Mouse (Mus musculus) lung, embryonic 15.5 days (tissue): ENCODE results near the gene Tsks. TPM values are rescaled to one million over a fixed set of nuclear protein-coding genes. Genes with fewer than 3 reads are reported as not detected.
A peak's percentile ranks its signal among the peaks of the same experiment; 100 is the strongest.

Source experiments
- ATAC-seq: fragments of 200-750 bp; cut with Nextera tagmentation; 2 replicates; pipeline ENCODE4 v1.8.0; 2017; ENCODE audit warnings: moderate number of reproducible peaks, borderline replicate concordance; ENCODE audit not compliant: low FRiP score, low TSS enrichment; ENCODE audit errors: extremely low read depth
- H3K27ac ChIP-seq: fragments of 300-500 bp; sonication (generic); 2 replicates; pipeline ENCODE4 v1.5.1; 2015; ENCODE audit warnings: moderate library complexity, mild to moderate bottlenecking, inconsistent platforms
- H3K27me3 ChIP-seq: fragments of 300-500 bp; sonication (generic); 2 replicates; pipeline ENCODE4 v1.6.1; 2015; ENCODE audit warnings: inconsistent platforms
- H3K36me3 ChIP-seq: fragments of 300-500 bp; sonication (generic); 2 replicates; pipeline ENCODE4 v1.6.1; 2015; ENCODE audit warnings: inconsistent platforms
- H3K4me1 ChIP-seq: fragments of 300-500 bp; sonication (generic); 2 replicates; pipeline ENCODE4 v1.6.1; 2015; ENCODE audit warnings: inconsistent platforms
- H3K4me2 ChIP-seq: fragments of 300-500 bp; sonication (generic); 2 replicates; pipeline ENCODE4 v1.6.1; 2015; ENCODE audit warnings: inconsistent platforms, mild to moderate bottlenecking, moderate library complexity
- H3K4me3 ChIP-seq: fragments of 300-500 bp; sonication (generic); 2 replicates; pipeline ENCODE4 v1.5.1; 2015; ENCODE audit warnings: mild to moderate bottlenecking, inconsistent platforms
- H3K9ac ChIP-seq: fragments of 300-500 bp; sonication (generic); 2 replicates; pipeline ENCODE4 v1.6.1; 2015; ENCODE audit warnings: inconsistent platforms
- H3K9me3 ChIP-seq: fragments of 300-500 bp; sonication (generic); 2 replicates; pipeline ENCODE4 v1.6.1; 2016; ENCODE audit warnings: inconsistent platforms
- WGBS: fragments of 180-500 bp; shearing (Covaris S2); methylation state at CpG from one replicate; pipeline ENCODE4 v1.1.7; 2015; 5-methylcytosine and 5-hydroxymethylcytosine counted together
- polyA plus RNA-seq: library from polyadenylated mRNA; unstranded; fragments of >200 nt; fragmentation: Nextera tagmentation; extraction: Ambion mirVana; gene quantifications from 2 replicates; pipeline ENCODE4 v1.2.1, GENCODE M21; 2015

The Tsks gene
- polyA plus RNA-seq, 1 experiment from 2014 or later = 0.15 TPM

DNA sequence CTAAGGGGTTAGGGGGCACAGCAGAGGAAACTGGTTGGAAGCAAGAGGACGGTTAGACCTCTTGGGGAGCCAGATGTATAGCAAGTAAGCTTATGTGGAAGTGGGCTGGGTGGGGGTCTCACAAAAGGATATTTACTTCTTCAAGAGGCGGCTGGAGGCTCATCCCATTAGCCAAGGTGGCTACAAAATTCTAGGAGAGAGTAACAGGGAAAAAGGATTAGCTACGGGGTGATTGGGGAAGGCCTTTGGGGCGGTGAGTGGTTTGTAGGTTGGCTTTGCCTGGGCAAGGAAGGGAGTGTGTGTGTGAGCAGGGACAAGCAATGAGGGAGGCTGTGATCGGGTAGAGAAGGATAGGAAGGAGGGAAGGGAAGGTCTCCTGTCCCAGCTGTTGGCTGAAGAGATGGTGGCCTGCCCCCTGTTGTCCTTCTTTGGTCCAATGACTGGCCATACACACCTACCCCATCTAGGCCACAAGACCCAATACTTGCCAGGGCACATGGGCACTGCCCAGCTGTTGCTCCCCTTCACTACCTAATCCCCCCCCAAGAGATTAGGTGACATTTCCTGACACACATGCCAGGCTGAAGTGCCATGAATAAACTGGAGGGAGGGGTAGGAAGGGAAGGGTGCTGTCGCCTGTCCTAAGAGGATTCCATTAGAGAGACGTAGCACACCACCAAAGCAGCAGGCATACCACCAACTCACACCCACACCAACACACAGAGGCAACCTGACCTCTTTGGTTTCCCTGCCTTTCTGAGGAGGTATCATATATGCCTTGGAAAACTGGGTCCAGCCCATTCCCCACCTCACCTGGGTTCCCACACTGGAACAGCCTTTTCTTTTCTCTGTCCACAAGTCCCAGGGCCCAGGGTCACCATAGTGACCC lies 41.2 kb downstream of the Tsks start:
- H3K4me1 ChIP-seq = peaks cover 36% of the 10 kb centered on the region
- 63% methylated on average over 7 of the region's 7 CpGs for WGBS
- ATAC-seq = no peak
- H3K4me3 ChIP-seq = peak overlapping the region; percentile 84
- H3K36me3 ChIP-seq = peaks cover 32% of the 10 kb centered on the region
- H3K27me3 ChIP-seq = no peaks in the 10 kb centered on the region
- no peaks in the 10 kb centered on the region for H3K9me3 ChIP-seq
- H3K27ac ChIP-seq = no peak overlapping the region
- peak overlapping the region; percentile 77 for H3K4me2 ChIP-seq
- H3K9ac ChIP-seq = no peak overlapping the region

DNA sequence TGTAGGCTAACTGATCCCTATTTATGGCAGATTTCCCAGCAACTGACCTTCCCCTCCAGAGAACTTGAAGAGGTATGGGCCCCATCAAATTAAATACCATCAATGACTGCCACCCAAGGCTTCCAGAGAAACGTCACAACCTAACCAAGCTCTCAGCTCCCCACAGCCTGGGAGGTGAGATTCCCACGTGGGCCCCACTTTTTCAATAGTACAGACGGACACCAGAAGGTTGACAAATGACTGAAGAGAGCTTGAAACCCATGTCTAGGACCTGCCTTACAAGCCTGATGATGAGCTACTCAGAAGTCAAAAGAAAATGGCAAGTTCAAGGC lies 41.8 kb downstream of the Tsks start:
- Histone ChIP-seq H3K4me3 (peak overlapping the region; percentile 84), H3K36me3 (peaks cover 28% of the 10 kb centered on the region), H3K4me2 (peak overlapping the region; percentile 77), H3K27ac (peak overlapping the region; percentile 95), H3K9me3 (no peaks in the 10 kb centered on the region), H3K4me1 (peaks cover 37% of the 10 kb centered on the region), H3K27me3 (no peaks in the 10 kb centered on the region), H3K9ac (no peak overlapping the region)
- no peak for ATAC-seq
- 23% methylated on average over 3 of the region's 3 CpGs for WGBS

DNA sequence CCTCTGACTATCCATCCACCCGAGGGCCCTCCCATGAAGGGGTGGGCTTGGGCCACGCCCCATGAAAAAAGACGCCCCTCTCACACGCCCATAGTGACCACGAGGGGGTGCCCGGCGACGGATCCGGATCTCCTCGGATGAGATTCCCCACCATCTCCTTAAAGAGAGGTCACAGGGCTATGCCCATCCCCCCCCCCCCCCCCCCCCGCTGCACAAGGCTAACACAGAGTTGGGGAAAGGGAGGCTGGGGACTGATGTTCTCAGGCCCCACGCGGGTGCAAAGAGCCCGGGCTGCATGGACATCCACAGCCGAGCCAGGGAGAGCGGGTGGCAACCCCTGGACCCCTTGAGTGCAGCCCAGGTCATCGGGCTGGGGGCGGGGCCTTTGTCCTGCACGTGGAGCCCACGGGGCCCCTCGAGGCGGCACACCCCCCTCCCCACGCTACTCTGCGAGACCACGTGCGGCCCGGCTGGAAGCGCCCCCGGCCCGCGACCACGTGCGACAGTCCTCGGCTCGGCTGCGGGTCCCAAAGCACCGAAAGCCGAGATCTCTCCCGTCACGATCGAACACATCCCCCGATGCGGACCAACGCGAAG lies 42.7 kb downstream of the Tsks start:
- Histone ChIP-seq H3K4me3 (peak overlapping the region; percentile 84), H3K27me3 (no peaks in the 10 kb centered on the region), H3K9me3 (no peaks in the 10 kb centered on the region), H3K36me3 (peaks cover 22% of the 10 kb centered on the region), H3K27ac (peak overlapping the region; percentile 95), H3K4me2 (peak overlapping the region; percentile 77), H3K4me1 (peaks cover 37% of the 10 kb centered on the region), H3K9ac (peak overlapping the region; percentile 97)
- 2% methylated on average over 42 of the region's 45 CpGs for WGBS
- peak; percentile 19 for ATAC-seq

DNA sequence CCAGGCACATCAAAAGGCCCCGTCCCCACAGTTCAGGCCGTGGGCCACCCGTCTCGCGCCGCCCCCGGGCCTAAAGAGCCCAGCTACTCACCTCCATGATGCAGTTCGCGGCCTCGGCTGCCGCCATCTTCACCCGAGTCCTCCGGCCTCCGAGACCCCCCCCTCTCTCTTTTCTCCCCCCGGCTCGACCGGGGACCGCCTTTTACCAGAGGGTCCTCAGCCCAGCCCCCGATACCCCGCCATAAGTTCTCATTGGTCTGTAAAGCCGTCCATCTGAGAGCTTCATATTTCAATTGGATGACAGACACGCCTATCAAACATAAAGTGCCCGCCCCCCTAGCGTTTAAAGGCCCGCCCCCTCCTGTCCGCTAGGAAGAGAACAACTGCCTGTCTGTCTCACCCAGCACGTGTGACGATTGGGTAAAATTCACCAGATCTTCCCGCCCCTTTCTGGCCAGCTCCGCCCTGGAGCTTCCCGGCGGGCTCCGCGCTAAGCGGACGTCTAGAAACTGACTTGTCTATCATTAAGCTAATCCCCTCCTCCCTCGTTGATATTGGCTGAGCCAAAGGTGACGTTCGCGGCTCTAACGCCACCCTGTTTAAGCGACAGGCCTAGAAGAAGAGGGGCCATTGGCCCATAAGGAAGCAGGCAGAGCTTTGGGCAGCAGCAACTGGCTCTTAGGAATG lies 43.3 kb downstream of the Tsks start, which contains the start of gene Prmt1:
TSS of gene Prmt1 (minus strand) at position 377 of the 687 bp plus-strand sequence.
- Histone ChIP-seq H3K9me3 (no peaks in the 10 kb centered on the region), H3K4me3 (peak within 1 kb of the TSS; percentile 84), H3K36me3 (peaks cover 22% of the 10 kb centered on the region), H3K27me3 (no peaks in the 10 kb centered on the region), H3K9ac (peak within 1 kb of the TSS; percentile 97), H3K4me2 (peak within 1 kb of the TSS; percentile 77), H3K27ac (peak within 1 kb of the TSS; percentile 95), H3K4me1 (peaks cover 37% of the 10 kb centered on the region)
- ATAC-seq = peak; percentile 97
- under 1% methylated on average over 42 of the region's 42 CpGs for WGBS

DNA sequence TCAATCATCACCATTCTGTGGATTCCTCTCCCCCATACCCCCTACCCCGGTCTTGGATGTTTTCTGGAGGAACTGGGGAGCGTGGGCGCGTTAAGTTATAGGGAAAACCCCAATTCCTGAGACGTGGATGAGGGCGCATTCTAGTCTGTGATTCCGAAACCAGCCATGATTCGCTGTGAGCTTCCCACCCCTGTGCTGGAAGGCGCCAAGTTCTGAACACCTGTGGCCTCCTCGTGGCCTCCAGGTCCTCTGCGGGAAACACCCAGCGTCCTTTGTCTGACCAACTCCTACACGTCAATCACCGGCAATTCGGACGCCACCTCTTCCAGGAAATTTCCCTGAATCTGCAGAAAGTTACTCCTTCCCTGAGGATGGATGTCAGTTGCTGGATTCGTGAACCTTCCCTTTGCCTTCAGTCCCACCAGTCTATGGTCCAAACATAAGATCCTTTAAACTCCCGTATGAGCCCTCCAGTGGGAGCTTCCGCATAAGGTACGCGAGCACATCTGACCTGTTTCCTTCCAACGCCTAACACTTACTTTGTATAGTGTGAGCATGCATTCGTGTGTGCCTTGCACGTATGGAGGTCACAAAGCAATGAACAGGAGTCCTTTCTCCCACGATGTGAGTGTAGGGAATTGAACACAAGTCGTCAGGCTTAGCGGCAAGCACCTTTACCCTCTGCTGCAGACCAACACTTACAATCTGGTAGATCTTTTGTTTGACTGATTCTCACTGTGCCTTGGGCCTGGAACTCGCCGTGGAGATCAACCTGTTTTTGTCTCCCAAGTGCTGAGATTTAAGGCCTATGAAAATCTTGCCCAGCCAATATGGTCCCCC lies 44.1 kb downstream of the Tsks start:
- Histone ChIP-seq H3K9ac (peak overlapping the region; percentile 76), H3K36me3 (peaks cover 21% of the 10 kb centered on the region), H3K27ac (peak overlapping the region; percentile 93), H3K27me3 (no peaks in the 10 kb centered on the region), H3K9me3 (no peaks in the 10 kb centered on the region), H3K4me3 (peak overlapping the region; percentile 84), H3K4me1 (peaks cover 37% of the 10 kb centered on the region), H3K4me2 (peak overlapping the region; percentile 62)
- WGBS = under 1% methylated on average over 29 of the region's 29 CpGs
- ATAC-seq = peak; percentile 9; the same call in 1 of the 2 replicates

DNA sequence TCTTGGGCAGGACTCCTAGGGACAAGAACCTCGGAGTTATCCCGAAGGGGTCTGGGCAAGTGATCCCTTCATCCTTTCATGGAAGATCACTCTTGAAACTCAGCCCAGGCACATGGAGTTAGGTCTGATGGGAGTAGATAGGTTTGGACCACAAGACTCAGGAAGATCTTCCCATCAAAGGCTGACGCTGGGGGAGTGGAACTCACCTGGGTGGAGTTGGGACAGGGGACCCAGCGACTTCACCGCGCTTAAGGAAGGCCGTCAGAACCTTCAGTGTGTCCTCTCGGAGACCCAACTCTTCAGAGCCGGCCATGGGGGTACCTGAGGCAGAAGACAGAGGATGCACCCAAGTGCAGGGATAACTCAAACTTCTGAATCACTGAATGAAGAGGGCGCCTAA lies 53.7 kb downstream of the Tsks start:
- Histone ChIP-seq H3K4me3 (peak overlapping the region; percentile 66), H3K9me3 (no peaks in the 10 kb centered on the region), H3K9ac (peak overlapping the region; percentile 72), H3K4me2 (peak overlapping the region; percentile 92), H3K4me1 (peaks cover 33% of the 10 kb centered on the region), H3K36me3 (peaks cover 61% of the 10 kb centered on the region), H3K27me3 (no peaks in the 10 kb centered on the region), H3K27ac (peak overlapping the region; percentile 82)
- WGBS = 10% methylated on average over 10 of the region's 10 CpGs
- ATAC-seq = no peak

DNA sequence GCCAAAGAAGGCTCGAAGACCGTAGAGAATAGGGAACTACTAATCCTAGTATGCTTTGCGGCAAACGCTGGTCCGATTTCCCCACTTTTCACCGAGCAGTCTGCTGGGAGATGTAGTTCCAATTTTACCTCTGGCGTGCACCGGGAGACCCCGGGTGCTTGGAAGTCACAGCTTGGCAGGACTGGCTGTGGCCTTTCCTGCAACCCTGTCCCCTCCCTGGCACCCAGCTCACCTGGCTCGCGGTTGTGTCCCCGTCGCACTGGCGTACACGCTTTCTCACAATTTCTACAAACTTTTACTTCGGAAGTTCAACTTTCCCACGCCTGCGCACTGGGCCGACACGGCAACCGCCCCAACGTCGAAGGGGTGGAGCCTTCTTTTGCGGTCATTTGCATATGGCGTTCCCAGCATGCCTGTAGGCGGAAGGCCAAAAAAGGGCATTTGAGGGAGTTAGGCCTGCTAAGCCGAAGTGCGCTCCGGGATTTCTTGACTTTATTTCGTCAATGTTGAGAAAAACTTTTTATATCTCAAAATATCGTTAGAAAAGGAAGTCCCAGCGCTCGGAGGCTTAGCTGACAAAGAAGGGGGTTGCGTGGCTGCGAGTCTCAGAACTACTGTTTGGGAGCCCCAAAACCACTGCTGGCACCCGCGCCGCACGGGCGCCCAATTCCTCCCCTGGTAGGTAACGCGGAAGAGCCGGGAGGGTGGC lies 54.4 kb downstream of the Tsks start, which contains the start of gene Irf3:
TSS of gene Irf3 (plus strand) at position 418 of the 709 bp plus-strand sequence.
- peak; percentile 92 for ATAC-seq
- peak within 1 kb of the TSS; percentile 72 for H3K9ac ChIP-seq
- H3K9me3 ChIP-seq = no peaks in the 10 kb centered on the region
- H3K36me3 ChIP-seq = peaks cover 63% of the 10 kb centered on the region
- H3K4me1 ChIP-seq = peaks cover 33% of the 10 kb centered on the region
- no peaks in the 10 kb centered on the region for H3K27me3 ChIP-seq
- H3K27ac ChIP-seq = peak within 1 kb of the TSS; percentile 88
- under 1% methylated on average over 43 of the region's 43 CpGs for WGBS
- H3K4me3 ChIP-seq = peak within 1 kb of the TSS; percentile 66
- H3K4me2 ChIP-seq = peak within 1 kb of the TSS; percentile 92

DNA sequence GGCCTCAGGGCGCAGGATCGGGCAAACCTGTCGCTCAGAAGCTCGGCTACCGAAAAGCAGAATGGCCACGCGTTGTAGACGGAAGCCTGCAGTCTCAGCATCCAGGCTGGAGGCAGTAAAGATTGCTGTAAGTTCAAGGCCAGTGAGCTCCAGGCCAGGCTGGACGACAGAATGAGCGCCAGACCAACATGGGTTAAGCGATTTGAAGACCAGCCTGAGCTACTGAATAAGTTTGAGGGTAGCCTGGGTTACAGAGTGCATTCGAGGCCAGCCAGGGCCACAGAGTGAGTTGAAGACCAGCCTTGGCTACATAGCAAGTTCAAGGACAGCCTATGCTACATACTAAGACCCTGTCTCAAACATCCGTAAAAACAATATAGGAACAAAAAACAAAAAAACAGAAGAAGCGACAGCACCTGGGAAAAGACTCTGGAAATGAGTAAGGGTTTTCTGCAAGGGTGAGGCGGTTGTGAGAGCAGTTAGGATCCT lies 55.0 kb downstream of the Tsks start:
- Histone ChIP-seq H3K36me3 (peaks cover 63% of the 10 kb centered on the region), H3K9ac (peak overlapping the region; percentile 71), H3K9me3 (no peaks in the 10 kb centered on the region), H3K4me1 (peaks cover 33% of the 10 kb centered on the region), H3K27ac (peak overlapping the region; percentile 88), H3K4me3 (peak overlapping the region; percentile 66), H3K4me2 (peak overlapping the region; percentile 92), H3K27me3 (no peaks in the 10 kb centered on the region)
- WGBS = 2% methylated on average over 15 of the region's 15 CpGs
- peak; percentile 0; the same call in 1 of the 2 replicates for ATAC-seq

DNA sequence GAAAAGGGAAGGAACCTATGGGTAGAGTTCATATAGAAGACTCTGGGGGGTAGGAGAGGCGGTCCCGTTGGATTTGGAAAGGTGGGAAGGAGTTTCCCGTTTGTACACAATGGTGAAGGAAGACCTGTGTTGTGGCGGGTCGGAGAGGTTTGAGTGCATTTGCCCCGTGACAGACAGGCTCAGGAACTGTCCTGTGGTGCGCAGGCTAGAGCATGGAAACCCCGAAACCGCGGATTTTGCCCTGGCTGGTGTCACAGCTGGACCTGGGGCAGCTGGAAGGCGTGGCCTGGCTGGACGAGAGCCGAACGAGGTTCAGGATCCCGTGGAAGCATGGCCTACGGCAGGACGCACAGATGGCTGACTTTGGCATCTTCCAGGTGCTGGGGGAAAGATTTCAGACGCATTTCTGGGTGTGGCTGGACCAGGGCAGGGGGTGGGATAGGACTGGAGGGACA lies 55.5 kb downstream of the Tsks start, which contains the start of gene Bcl2l12:
TSS of gene Bcl2l12 (minus strand) at position 212 of the 455 bp plus-strand sequence.
- H3K36me3 ChIP-seq = peaks cover 64% of the 10 kb centered on the region
- WGBS = 2% methylated on average over 18 of the region's 18 CpGs
- no peaks in the 10 kb centered on the region for H3K27me3 ChIP-seq
- peak within 1 kb of the TSS; percentile 88 for H3K27ac ChIP-seq
- H3K4me1 ChIP-seq = peaks cover 33% of the 10 kb centered on the region
- H3K4me2 ChIP-seq = peak within 1 kb of the TSS; percentile 92
- H3K4me3 ChIP-seq = peak within 1 kb of the TSS; percentile 66
- H3K9me3 ChIP-seq = no peaks in the 10 kb centered on the region
- no peak for ATAC-seq
- H3K9ac ChIP-seq = peak within 1 kb of the TSS; percentile 71

DNA sequence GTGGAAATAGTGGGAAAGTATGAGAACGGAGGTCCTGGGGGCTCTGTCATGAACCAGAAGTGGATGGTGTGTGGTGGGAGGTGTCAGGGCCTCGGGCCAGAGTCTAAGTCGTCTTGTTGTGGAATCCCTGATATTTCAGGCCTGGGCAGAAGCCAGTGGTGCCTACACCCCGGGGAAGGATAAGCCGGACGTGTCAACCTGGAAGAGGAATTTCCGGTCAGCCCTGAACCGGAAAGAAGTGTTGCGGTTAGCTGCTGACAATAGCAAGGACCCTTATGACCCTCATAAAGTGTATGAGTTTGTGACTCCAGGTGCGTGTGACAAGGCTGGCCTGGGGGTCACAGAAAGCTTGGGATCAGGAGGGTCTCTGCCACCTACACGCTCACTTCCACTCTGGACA lies 56.7 kb downstream of the Tsks start:
- H3K9ac ChIP-seq = 0 out of 2 replicates have a peak overlapping the region, but pooled peaks have one; percentile 3
- H3K27ac ChIP-seq = 0 out of 2 replicates have a peak overlapping the region, but pooled peaks have one; percentile 29
- peak overlapping the region; percentile 92 for H3K4me2 ChIP-seq
- WGBS = 56% methylated on average over 11 of the region's 11 CpGs
- H3K27me3 ChIP-seq = no peaks in the 10 kb centered on the region
- peak overlapping the region; percentile 9; the same call in 1 of the 2 replicates for H3K4me3 ChIP-seq
- H3K36me3 ChIP-seq = peaks cover 64% of the 10 kb centered on the region
- ATAC-seq = no peak
- peaks cover 33% of the 10 kb centered on the region for H3K4me1 ChIP-seq
- no peaks in the 10 kb centered on the region for H3K9me3 ChIP-seq
